In genomic region chr7:27160921-27161320, GRCm38 (mm10) we compare ENCODE assay signal across 22 mouse cellular contexts. TPM values are rescaled to one million over a fixed set of nuclear protein-coding genes. Genes with fewer than 3 reads are reported as not detected.
DNase-seq lines count a peak whose midpoint lies in the region; ATAC-seq and TF ChIP-seq lines count a peak whose summit lies in the region.
"Had no signal": no experiment of that assay in that cellular context is flagged by ENCODE, and none has a peak within 500 bp of the region (broad histone marks: within the 10 kb centered on the region; RNA-seq: fewer than 3 reads in every experiment).

No protein-coding gene starts in this region.

- no peak overlapping the region for H3K4me2 ChIP-seq in embryonic facial prominence, embryonic 12.5 days (replicated peaks)
- no peak overlapping the region for H3K4me2 ChIP-seq in kidney, embryonic 15.5 days
- H3K4me2 ChIP-seq in midbrain, embryonic 11.5 days = no peak overlapping the region
- H3K4me2 ChIP-seq: embryonic facial prominence, embryonic 13.5 days; liver, embryonic 11.5 days had no signal

- no peaks in the 10 kb centered on the region for H3K9me3 ChIP-seq in embryonic facial prominence, embryonic 12.5 days
- no peaks in the 10 kb centered on the region for H3K9me3 ChIP-seq in embryonic facial prominence, embryonic 10.5 days
- H3K9me3 ChIP-seq in kidney, embryonic 15.5 days (replicated peaks) = no peaks in the 10 kb centered on the region
- H3K9me3 ChIP-seq in midbrain, embryonic 10.5 days (replicated peaks) = no peaks in the 10 kb centered on the region
- no peaks in the 10 kb centered on the region for H3K9me3 ChIP-seq in midbrain, embryonic 11.5 days (ENCODE audit: control insufficient read depth, low read length)
- H3K9me3 ChIP-seq in E14TG2a.4 (ENCODE audit: low read length) = no peaks in the 10 kb centered on the region
- H3K9me3 ChIP-seq: embryonic facial prominence, embryonic 13.5 days; hindbrain, embryonic 15.5 days had no signal

- H3K9ac ChIP-seq in embryonic facial prominence, embryonic 12.5 days = 0 out of 2 replicates have a peak overlapping the region, but pooled peaks have one; percentile 19
- no peak overlapping the region for H3K9ac ChIP-seq in kidney, embryonic 15.5 days
- H3K9ac ChIP-seq in midbrain, embryonic 11.5 days (ENCODE audit: low read length) = no peak overlapping the region
- H3K9ac ChIP-seq: hindbrain, embryonic 15.5 days had no signal

- ATAC-seq in embryonic facial prominence, embryonic 12.5 days (ENCODE audit: insufficient number of reproducible peaks, insufficient read depth, low FRiP score, low TSS enrichment) = no peak
- ATAC-seq in kidney, embryonic 15.5 days (replicated peaks; ENCODE audit: low FRiP score) = no peak
- ATAC-seq in midbrain, embryonic 11.5 days (ENCODE audit: low FRiP score) = no peak
- ATAC-seq: forebrain, embryonic 16.5 days had no signal

- no peaks in the 10 kb centered on the region for H3K27me3 ChIP-seq in embryonic facial prominence, embryonic 12.5 days
- H3K27me3 ChIP-seq in embryonic facial prominence, embryonic 10.5 days (replicated peaks; ENCODE audit: low read depth, poor library complexity, severe bottlenecking) = no peaks in the 10 kb centered on the region
- no peaks in the 10 kb centered on the region for H3K27me3 ChIP-seq in kidney, embryonic 15.5 days
- H3K27me3 ChIP-seq in midbrain, embryonic 10.5 days (ENCODE audit: low read depth, poor library complexity, severe bottlenecking) = no peaks in the 10 kb centered on the region
- H3K27me3 ChIP-seq in midbrain, embryonic 11.5 days (ENCODE audit: control insufficient read depth, insufficient read depth, low read length) = no peaks in the 10 kb centered on the region
- no peaks in the 10 kb centered on the region for H3K27me3 ChIP-seq in E14TG2a.4 (ENCODE audit: insufficient read depth, low read length)
- H3K27me3 ChIP-seq: embryonic facial prominence, embryonic 13.5 days; hindbrain, embryonic 15.5 days had no signal

- no peak overlapping the region for H3K27ac ChIP-seq in embryonic facial prominence, embryonic 12.5 days
- H3K27ac ChIP-seq in embryonic facial prominence, embryonic 10.5 days (replicated peaks) = no peak overlapping the region
- peak overlapping the region; percentile 13; the same call in 1 of the 2 replicates for H3K27ac ChIP-seq in kidney, embryonic 15.5 days
- H3K27ac ChIP-seq in midbrain, embryonic 10.5 days (replicated peaks) = 0 out of 2 replicates have a peak overlapping the region, but pooled peaks have one; percentile 17
- no peak overlapping the region for H3K27ac ChIP-seq in midbrain, embryonic 11.5 days (ENCODE audit: low read depth, low read length)
- H3K27ac ChIP-seq: embryonic facial prominence, embryonic 13.5 days had no signal

- DNase-seq in embryonic facial prominence, embryonic 10.5 days (ENCODE audit: low spot score) = no peak
- DNase-seq in kidney, postnatal 14 days = no peak
- no peak for DNase-seq in midbrain, embryonic 10.5 days (ENCODE audit: low spot score)
- no peak for DNase-seq in midbrain, embryonic 11.5 days (ENCODE audit: low spot score, missing footprints)
- DNase-seq in B cell, adult 2 months = no peak
- DNase-seq: adrenal gland, postnatal 25 days; heart, adult 18-20 months; kidney, adult 2 months; layer of hippocampus, postnatal 36 days; right cerebral cortex, adult 18-20 months; thymus, postnatal 14 days had no signal

- 82% methylated on average over 3 of the region's 3 CpGs for WGBS in embryonic facial prominence, embryonic 12.5 days
- WGBS in embryonic facial prominence, embryonic 10.5 days = 91% methylated on average over 3 of the region's 3 CpGs
- 79% methylated on average over 3 of the region's 3 CpGs for WGBS in kidney, embryonic 15.5 days
- 87% methylated on average over 3 of the region's 3 CpGs for WGBS in midbrain, embryonic 10.5 days
- WGBS in midbrain, embryonic 11.5 days = 94% methylated on average over 3 of the region's 3 CpGs

- peaks cover 69% of the 10 kb centered on the region for H3K36me3 ChIP-seq in embryonic facial prominence, embryonic 12.5 days
- peaks cover 86% of the 10 kb centered on the region for H3K36me3 ChIP-seq in embryonic facial prominence, embryonic 10.5 days (replicated peaks)
- peaks cover 64% of the 10 kb centered on the region for H3K36me3 ChIP-seq in kidney, embryonic 15.5 days
- peaks cover 78% of the 10 kb centered on the region for H3K36me3 ChIP-seq in midbrain, embryonic 10.5 days
- H3K36me3 ChIP-seq in midbrain, embryonic 11.5 days (ENCODE audit: control insufficient read depth, insufficient read depth, low read length) = peaks cover 17% of the 10 kb centered on the region
- peaks cover 75% of the 10 kb centered on the region for H3K36me3 ChIP-seq in E14TG2a.4 (ENCODE audit: insufficient read depth, low read length)

- peaks cover 58% of the 10 kb centered on the region for H3K4me1 ChIP-seq in embryonic facial prominence, embryonic 12.5 days
- H3K4me1 ChIP-seq in embryonic facial prominence, embryonic 10.5 days = peaks cover 53% of the 10 kb centered on the region
- peaks cover 60% of the 10 kb centered on the region for H3K4me1 ChIP-seq in kidney, embryonic 15.5 days
- H3K4me1 ChIP-seq in midbrain, embryonic 10.5 days = peaks cover 59% of the 10 kb centered on the region
- H3K4me1 ChIP-seq in midbrain, embryonic 11.5 days (ENCODE audit: control insufficient read depth, insufficient read depth, low read length) = peaks cover 33% of the 10 kb centered on the region
- peaks cover 89% of the 10 kb centered on the region for H3K4me1 ChIP-seq in E14TG2a.4 (replicated peaks; ENCODE audit: low read depth, low read length)

- no peak for TF ChIP-seq CTCF in E14TG2a.4 (conservative IDR thresholded peaks at IDR 0.05; ENCODE audit: low read length)

- no peak overlapping the region for H3K4me3 ChIP-seq in embryonic facial prominence, embryonic 12.5 days
- H3K4me3 ChIP-seq in embryonic facial prominence, embryonic 10.5 days = no peak overlapping the region
- no peak overlapping the region for H3K4me3 ChIP-seq in kidney, embryonic 15.5 days (replicated peaks)
- H3K4me3 ChIP-seq in midbrain, embryonic 10.5 days = no peak overlapping the region
- no peak overlapping the region for H3K4me3 ChIP-seq in midbrain, embryonic 11.5 days (ENCODE audit: low read depth, low read length)
- peak overlapping the region; percentile 45; the same call in 1 of the 2 replicates for H3K4me3 ChIP-seq in E14TG2a.4 (replicated peaks; ENCODE audit: low read length)
- H3K4me3 ChIP-seq: embryonic facial prominence, embryonic 13.5 days; hindbrain, embryonic 15.5 days had no signal

RNA-seq across cellular contexts. Expression of gene Egln2, which starts 5.7 kb away (rescaled TPM):
- polyA plus RNA-seq in embryonic facial prominence, embryonic 12.5 days (2016; fragmentation: Nextera tagmentation; extraction: Ambion mirVana) = 95.8 and 99.8 TPM in 2 replicates
- 77.5 and 81.3 TPM in 2 replicates for polyA plus RNA-seq in embryonic facial prominence, embryonic 10.5 days (2016; fragmentation: Nextera tagmentation; extraction: Ambion mirVana)
- 65.4 and 74.9 TPM in 2 replicates for polyA plus RNA-seq in kidney, embryonic 15.5 days (2015; fragmentation: Nextera tagmentation; extraction: Ambion mirVana)
- polyA plus RNA-seq in midbrain, embryonic 10.5 days (2016; fragmentation: Nextera tagmentation; extraction: Ambion mirVana) = 80.4 and 84.4 TPM in 2 replicates
- 36.4 and 43.5 TPM in 2 replicates for polyA plus RNA-seq in midbrain, embryonic 11.5 days (2014; fragmentation: Nextera tagmentation; extraction: Ambion mirVana)

RNA-seq across cellular contexts. Expression of gene Cyp2t4, which starts 7.4 kb away (rescaled TPM):
- polyA plus RNA-seq in embryonic facial prominence, embryonic 12.5 days (2016; fragmentation: Nextera tagmentation; extraction: Ambion mirVana) = 0.14 and 0.19 TPM in 2 replicates
- polyA plus RNA-seq in embryonic facial prominence, embryonic 10.5 days (2016; fragmentation: Nextera tagmentation; extraction: Ambion mirVana) = 0.09 and 0.16 TPM in 2 replicates
- 0.10 TPM in 1 of 2 replicates, not detected in the other for polyA plus RNA-seq in kidney, embryonic 15.5 days (2015; fragmentation: Nextera tagmentation; extraction: Ambion mirVana)
- 0.12 and 0.19 TPM in 2 replicates for polyA plus RNA-seq in midbrain, embryonic 10.5 days (2016; fragmentation: Nextera tagmentation; extraction: Ambion mirVana)
- 0.11 and 0.19 TPM in 2 replicates for polyA plus RNA-seq in midbrain, embryonic 11.5 days (2014; fragmentation: Nextera tagmentation; extraction: Ambion mirVana)
- polyA plus RNA-seq: C2C12; heart, postnatal 0 days; kidney, adult 2 months; large intestine, adult 2 months; liver, embryonic 11.5 days; small intestine, adult 2 months had no signal

RNA-seq across cellular contexts. Expression of gene Rab4b, which starts 17.8 kb away (rescaled TPM):
- polyA plus RNA-seq in embryonic facial prominence, embryonic 12.5 days (2016; fragmentation: Nextera tagmentation; extraction: Ambion mirVana) = 63.9 and 71.4 TPM in 2 replicates
- polyA plus RNA-seq in embryonic facial prominence, embryonic 10.5 days (2016; fragmentation: Nextera tagmentation; extraction: Ambion mirVana) = 60.0 and 63.1 TPM in 2 replicates
- 60.1 and 66.8 TPM in 2 replicates for polyA plus RNA-seq in kidney, embryonic 15.5 days (2015; fragmentation: Nextera tagmentation; extraction: Ambion mirVana)
- 69.0 and 71.0 TPM in 2 replicates for polyA plus RNA-seq in midbrain, embryonic 10.5 days (2016; fragmentation: Nextera tagmentation; extraction: Ambion mirVana)
- 57.4 and 59.1 TPM in 2 replicates for polyA plus RNA-seq in midbrain, embryonic 11.5 days (2014; fragmentation: Nextera tagmentation; extraction: Ambion mirVana)

RNA-seq across cellular contexts. Expression of gene Gm21983, which starts 20.0 kb away (rescaled TPM):
- 0.49 and 0.67 TPM in 2 replicates for polyA plus RNA-seq in embryonic facial prominence, embryonic 12.5 days (2016; fragmentation: Nextera tagmentation; extraction: Ambion mirVana)
- polyA plus RNA-seq in embryonic facial prominence, embryonic 10.5 days (2016; fragmentation: Nextera tagmentation; extraction: Ambion mirVana) = 1.3 TPM in 1 of 2 replicates, not detected in the other
- polyA plus RNA-seq in kidney, embryonic 15.5 days (2015; fragmentation: Nextera tagmentation; extraction: Ambion mirVana) = 1.3 TPM in 1 of 2 replicates, not detected in the other
- not detected in 2 replicates for polyA plus RNA-seq in midbrain, embryonic 10.5 days (2016; fragmentation: Nextera tagmentation; extraction: Ambion mirVana)
- polyA plus RNA-seq in midbrain, embryonic 11.5 days (2014; fragmentation: Nextera tagmentation; extraction: Ambion mirVana) = not detected in 2 replicates
- polyA plus RNA-seq: forebrain, embryonic 16.5 days; heart, postnatal 0 days; kidney, adult 2 months; large intestine, adult 2 months; liver, embryonic 11.5 days had no signal

RNA-seq across cellular contexts. Expression of gene Mia, which starts 20.0 kb away (rescaled TPM):
- polyA plus RNA-seq in embryonic facial prominence, embryonic 12.5 days (2016; fragmentation: Nextera tagmentation; extraction: Ambion mirVana) = 38.8 and 50.4 TPM in 2 replicates
- polyA plus RNA-seq in embryonic facial prominence, embryonic 10.5 days (2016; fragmentation: Nextera tagmentation; extraction: Ambion mirVana) = 0.62 and 1.5 TPM in 2 replicates
- polyA plus RNA-seq in kidney, embryonic 15.5 days (2015; fragmentation: Nextera tagmentation; extraction: Ambion mirVana) = 18.3 and 20.3 TPM in 2 replicates
- polyA plus RNA-seq in midbrain, embryonic 10.5 days (2016; fragmentation: Nextera tagmentation; extraction: Ambion mirVana) = 2.1 and 2.2 TPM in 2 replicates
- 0.93 and 1.4 TPM in 2 replicates for polyA plus RNA-seq in midbrain, embryonic 11.5 days (2014; fragmentation: Nextera tagmentation; extraction: Ambion mirVana)
- polyA plus RNA-seq: small intestine, adult 2 months had no signal

Comparison
In these comparisons a context has a peak if more than half of its experiments do, and no peak if none do; other contexts are left out.
1. H3K27ac ChIP-seq: peak in kidney, embryonic 15.5 days (single experiment) and midbrain, embryonic 10.5 days (single experiment); none in embryonic facial prominence, embryonic 12.5 days (single experiment), embryonic facial prominence, embryonic 10.5 days (single experiment) and midbrain, embryonic 11.5 days (single experiment).